Mouse (Mus musculus): Measurements from ENCODE around the gene Tcte1. TPM values are rescaled to one million over a fixed set of nuclear protein-coding genes. Genes with fewer than 3 reads are reported as not detected.

Gene Tcte1
- polyA plus RNA-seq, 1 experiment from 2014 or later = 0.27 TPM

DNA sequence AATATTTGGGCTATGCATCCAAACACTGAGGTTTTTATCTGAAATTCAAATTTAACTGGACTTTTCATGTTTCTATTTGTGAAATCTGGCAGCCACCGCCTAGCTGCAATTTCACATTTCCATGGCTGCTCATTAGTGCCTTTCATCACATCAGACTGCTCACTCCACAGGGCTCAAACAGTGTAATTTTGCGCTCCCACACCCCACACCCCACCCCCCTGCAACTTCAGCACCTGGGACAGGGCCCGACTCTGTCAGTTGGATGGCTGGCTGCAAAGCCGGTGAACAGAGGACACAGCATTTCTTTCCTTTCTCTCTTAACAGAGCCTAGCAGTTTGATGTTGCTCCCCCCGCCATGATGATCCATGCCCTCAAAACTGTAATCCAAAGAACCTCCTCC is 13.0 kb downstream of the Tcte1 start:
- no peaks in the 10 kb centered on the region for H3K36me3 ChIP-seq
- H3K27ac ChIP-seq (replicated peaks) = no peak overlapping the region
- H3K9ac ChIP-seq = no peak overlapping the region
- no peak for ATAC-seq (ENCODE audit: extremely low read depth, insufficient number of reproducible peaks, low FRiP score, low TSS enrichment)
- no peak overlapping the region for H3K4me2 ChIP-seq
- H3K27me3 ChIP-seq (replicated peaks) = peaks cover 98% of the 10 kb centered on the region
- H3K4me3 ChIP-seq = no peak overlapping the region
- H3K9me3 ChIP-seq = no peaks in the 10 kb centered on the region
- H3K4me1 ChIP-seq = no peaks in the 10 kb centered on the region
- 10% methylated on average over 5 of the region's 5 CpGs for WGBS

DNA sequence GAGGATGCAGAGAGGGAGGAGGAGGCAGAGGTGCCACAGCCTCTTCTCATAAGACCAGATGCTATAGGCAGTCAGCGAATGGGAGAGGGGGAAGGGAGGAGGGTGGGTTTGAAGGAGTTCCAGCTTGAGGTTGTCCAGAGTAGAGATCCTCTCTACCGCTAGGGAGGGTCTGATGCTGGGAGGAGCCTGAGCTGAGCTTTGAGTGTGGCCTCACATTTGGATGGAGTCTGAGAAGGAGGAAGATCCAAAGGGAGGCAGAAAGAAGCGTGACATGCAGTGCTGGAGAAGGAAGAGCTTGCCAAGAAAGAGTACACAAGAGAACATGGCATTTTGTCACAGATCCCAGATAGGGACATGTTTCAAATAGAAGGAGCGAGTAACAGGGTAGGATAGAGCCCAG is 15.2 kb downstream of the Tcte1 start:
- Histone ChIP-seq H3K27me3 (replicated peaks) (peaks cover 98% of the 10 kb centered on the region), H3K36me3 (no peaks in the 10 kb centered on the region), H3K4me2 (no peak overlapping the region), H3K9ac (no peak overlapping the region), H3K27ac (replicated peaks) (no peak overlapping the region), H3K9me3 (no peaks in the 10 kb centered on the region), H3K4me3 (no peak overlapping the region), H3K4me1 (no peaks in the 10 kb centered on the region)
- WGBS = 56% methylated on average over 4 of the region's 4 CpGs
- ATAC-seq (ENCODE audit: extremely low read depth, insufficient number of reproducible peaks, low FRiP score, low TSS enrichment) = no peak

GRCm38 (mm10) chr17:45539664-45540063 is 16.4 kb downstream of the Tcte1 start:
- Histone ChIP-seq H3K9me3 (no peaks in the 10 kb centered on the region), H3K4me2 (no peak overlapping the region), H3K9ac (no peak overlapping the region), H3K27me3 (replicated peaks) (peaks cover 100% of the 10 kb centered on the region), H3K36me3 (no peaks in the 10 kb centered on the region), H3K4me3 (no peak overlapping the region), H3K4me1 (peaks cover 10% of the 10 kb centered on the region), H3K27ac (replicated peaks) (no peak overlapping the region)
- 64% methylated on average over 21 of the region's 21 CpGs for WGBS
- ATAC-seq (ENCODE audit: extremely low read depth, insufficient number of reproducible peaks, low FRiP score, low TSS enrichment) = no peak

GRCm38 (mm10) chr17:45542129-45542528 is 18.9 kb downstream of the Tcte1 start:
- H3K4me2 ChIP-seq = no peak overlapping the region
- peaks cover 24% of the 10 kb centered on the region for H3K4me1 ChIP-seq
- ATAC-seq (ENCODE audit: extremely low read depth, insufficient number of reproducible peaks, low FRiP score, low TSS enrichment) = no peak
- no peaks in the 10 kb centered on the region for H3K9me3 ChIP-seq
- H3K27ac ChIP-seq (replicated peaks) = no peak overlapping the region
- 23% methylated on average over 6 of the region's 6 CpGs for WGBS
- H3K9ac ChIP-seq = no peak overlapping the region
- H3K36me3 ChIP-seq = no peaks in the 10 kb centered on the region
- H3K27me3 ChIP-seq (replicated peaks) = peaks cover 100% of the 10 kb centered on the region
- H3K4me3 ChIP-seq = no peak overlapping the region

GRCm38 (mm10) chr17:45542705-45543104 is 19.5 kb downstream of the Tcte1 start:
- H3K4me1 ChIP-seq = peaks cover 24% of the 10 kb centered on the region
- 66% methylated on average over 2 of the region's 2 CpGs for WGBS
- ATAC-seq (ENCODE audit: extremely low read depth, insufficient number of reproducible peaks, low FRiP score, low TSS enrichment) = no peak
- no peak overlapping the region for H3K4me2 ChIP-seq
- H3K36me3 ChIP-seq = no peaks in the 10 kb centered on the region
- no peak overlapping the region for H3K9ac ChIP-seq
- H3K4me3 ChIP-seq = no peak overlapping the region
- H3K9me3 ChIP-seq = no peaks in the 10 kb centered on the region
- H3K27ac ChIP-seq (replicated peaks) = no peak overlapping the region
- peaks cover 100% of the 10 kb centered on the region for H3K27me3 ChIP-seq (replicated peaks)

GRCm38 (mm10) chr17:45543115-45543514 is 19.9 kb downstream of the Tcte1 start:
- ATAC-seq (ENCODE audit: extremely low read depth, insufficient number of reproducible peaks, low FRiP score, low TSS enrichment) = no peak
- Histone ChIP-seq H3K4me1 (peaks cover 24% of the 10 kb centered on the region), H3K9me3 (no peaks in the 10 kb centered on the region), H3K4me2 (no peak overlapping the region), H3K4me3 (no peak overlapping the region), H3K27ac (replicated peaks) (no peak overlapping the region), H3K36me3 (no peaks in the 10 kb centered on the region), H3K27me3 (replicated peaks) (peaks cover 100% of the 10 kb centered on the region), H3K9ac (no peak overlapping the region)
- 13% methylated on average over 1 of the region's 1 CpGs for WGBS

GRCm38 (mm10) chr17:45544001-45544872 is 21.0 kb downstream of the Tcte1 start:
- 0 out of 2 replicates have a peak overlapping the region, but pooled peaks have one; percentile 44 for H3K9ac ChIP-seq
- peak overlapping the region; percentile 46 for H3K4me3 ChIP-seq
- peaks cover 27% of the 10 kb centered on the region for H3K4me1 ChIP-seq
- peaks cover 100% of the 10 kb centered on the region for H3K27me3 ChIP-seq (replicated peaks)
- H3K36me3 ChIP-seq = no peaks in the 10 kb centered on the region
- 2% methylated on average over 24 of the region's 24 CpGs for WGBS
- H3K9me3 ChIP-seq = no peaks in the 10 kb centered on the region
- no peak for ATAC-seq (ENCODE audit: extremely low read depth, insufficient number of reproducible peaks, low FRiP score, low TSS enrichment)
- H3K27ac ChIP-seq (replicated peaks) = no peak overlapping the region
- H3K4me2 ChIP-seq = peak overlapping the region; percentile 71

- H3K4me1 ChIP-seq = peaks cover 29% of the 10 kb centered on the region
- ATAC-seq (ENCODE audit: extremely low read depth, insufficient number of reproducible peaks, low FRiP score, low TSS enrichment) = no peak
- H3K36me3 ChIP-seq = no peaks in the 10 kb centered on the region
- H3K27me3 ChIP-seq (replicated peaks) = peaks cover 97% of the 10 kb centered on the region
- H3K4me3 ChIP-seq = peak overlapping the region; percentile 46
- H3K9me3 ChIP-seq = no peaks in the 10 kb centered on the region
- WGBS = under 1% methylated on average over 46 of the region's 46 CpGs
- H3K27ac ChIP-seq (replicated peaks) = no peak overlapping the region
- 0 out of 2 replicates have a peak overlapping the region, but pooled peaks have one; percentile 44 for H3K9ac ChIP-seq
- peak overlapping the region; percentile 71 for H3K4me2 ChIP-seq
Measured at GRCm38 (mm10) chr17:45544873-45545277, 21.6 kb downstream of the Tcte1 start.

GRCm38 (mm10) chr17:45545278-45545961 is 22.2 kb downstream of the Tcte1 start:
- no peak for ATAC-seq (ENCODE audit: extremely low read depth, insufficient number of reproducible peaks, low FRiP score, low TSS enrichment)
- 4% methylated on average over 74 of the region's 74 CpGs for WGBS

GRCm38 (mm10) chr17:45546941-45547340 is 23.7 kb downstream of the Tcte1 start:
- H3K27ac ChIP-seq (replicated peaks) = no peak overlapping the region
- H3K4me1 ChIP-seq = peaks cover 36% of the 10 kb centered on the region
- no peaks in the 10 kb centered on the region for H3K36me3 ChIP-seq
- 60% methylated on average over 16 of the region's 16 CpGs for whole genome bisulfite sequencing
- no peak for ATAC-seq (ENCODE audit: extremely low read depth, insufficient number of reproducible peaks, low FRiP score, low TSS enrichment)
- H3K9ac ChIP-seq = no peak overlapping the region
- no peak overlapping the region for H3K4me2 ChIP-seq
- H3K27me3 ChIP-seq (replicated peaks) = peaks cover 94% of the 10 kb centered on the region
- no peaks in the 10 kb centered on the region for H3K9me3 ChIP-seq
- no peak overlapping the region for H3K4me3 ChIP-seq

More at GRCm38 (mm10) chr17:45545278-45545961, 22.2 kb downstream of the Tcte1 start:
- Histone ChIP-seq H3K27me3 (replicated peaks) (peaks cover 97% of the 10 kb centered on the region), H3K4me2 (peak overlapping the region; percentile 71), H3K4me1 (peaks cover 35% of the 10 kb centered on the region), H3K27ac (replicated peaks) (no peak overlapping the region), H3K36me3 (no peaks in the 10 kb centered on the region), H3K4me3 (peak overlapping the region; percentile 46), H3K9ac (peak overlapping the region; percentile 52; the same call in 1 of the 2 replicates), H3K9me3 (no peaks in the 10 kb centered on the region)

DNA sequence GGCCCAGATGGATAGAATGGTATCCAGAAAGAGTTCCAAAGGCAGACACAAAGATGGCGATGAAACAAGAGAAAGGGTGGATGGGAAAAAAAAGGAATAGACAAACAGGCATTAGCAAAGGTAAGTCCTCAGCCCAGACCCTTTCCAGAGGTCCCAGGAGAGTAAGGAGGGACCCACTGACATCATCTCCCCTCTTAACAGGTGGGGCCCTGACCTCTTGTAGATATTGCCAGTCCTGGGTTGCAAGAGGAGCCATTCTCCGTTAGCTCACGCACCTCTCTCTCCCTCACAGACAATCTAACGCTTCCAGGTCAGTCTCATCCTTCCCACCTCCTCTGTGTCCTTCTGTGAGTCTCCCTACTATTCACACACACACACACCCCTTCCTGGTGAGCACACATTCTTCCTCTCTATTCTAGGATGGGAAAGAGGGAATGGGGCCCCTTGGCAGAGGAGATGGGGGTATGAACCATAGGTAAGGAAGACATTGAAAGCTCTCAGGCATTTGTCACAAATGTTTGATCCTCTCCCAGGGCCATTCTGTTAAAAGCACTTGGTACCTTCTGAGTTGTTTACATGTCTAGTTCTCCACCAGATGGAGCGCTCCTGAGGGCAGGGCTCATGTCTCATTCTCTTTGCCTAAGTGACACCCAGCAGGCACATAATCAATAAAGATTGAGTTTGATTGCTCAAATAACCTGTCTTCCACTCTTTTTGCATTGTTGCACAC is 24.4 kb downstream of the Tcte1 start:
- Histone ChIP-seq H3K4me3 (no peak overlapping the region), H3K4me1 (peaks cover 36% of the 10 kb centered on the region), H3K27ac (replicated peaks) (no peak overlapping the region), H3K9me3 (no peaks in the 10 kb centered on the region), H3K9ac (no peak overlapping the region), H3K27me3 (replicated peaks) (peaks cover 88% of the 10 kb centered on the region), H3K4me2 (no peak overlapping the region), H3K36me3 (no peaks in the 10 kb centered on the region)
- ATAC-seq (ENCODE audit: extremely low read depth, insufficient number of reproducible peaks, low FRiP score, low TSS enrichment) = no peak
- WGBS = 65% methylated on average over 5 of the region's 5 CpGs

Data from heart, embryonic 13.5 days (tissue).